In the genomic region with DNA sequence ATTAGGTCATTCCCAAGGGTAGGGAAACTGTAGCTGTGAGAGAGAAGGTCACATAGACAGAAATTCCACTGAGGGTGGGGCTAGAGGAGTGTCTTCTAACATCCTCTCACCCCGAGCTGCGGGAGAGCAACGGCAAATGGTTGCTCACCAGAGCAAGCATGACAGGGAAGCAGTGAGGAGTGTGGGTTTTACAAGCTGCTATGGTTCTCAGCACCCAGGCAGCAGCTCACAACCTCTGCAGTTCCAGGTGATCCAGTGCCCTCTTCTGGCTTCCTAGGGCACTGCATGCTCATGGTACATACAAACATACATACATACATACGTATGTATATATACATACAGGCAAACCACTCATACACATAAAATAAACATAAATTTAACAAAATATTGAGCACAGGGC, we compare ENCODE assay signal across 1 mouse cellular context.
TF ChIP-seq lines count a peak whose summit lies in the region.

No protein-coding gene starts in this region.

TF ChIP-seq in MEL, 35 proteins besides CTCF, POLR2A, EP300 and RAD21:
- TF ChIP-seq NRF1 (IDR thresholded peaks at IDR 0.05; ENCODE audit: insufficient read depth, low read depth, low read length, poor library complexity, severe bottlenecking) (no peak), JUND (IDR thresholded peaks at IDR 0.05; ENCODE audit: low read depth, low read length) (no peak), TBP (IDR thresholded peaks at IDR 0.05; ENCODE audit: low read depth, low read length) (no peak), ETS1 (IDR thresholded peaks at IDR 0.05; ENCODE audit: low read depth, low read length) (no peak), MAFK (IDR thresholded peaks at IDR 0.05; ENCODE audit: borderline replicate concordance, low read depth, low read length) (no peak), TCF12 (IDR thresholded peaks at IDR 0.05; ENCODE audit: low read depth, low read length) (no peak), ELF1 (IDR thresholded peaks at IDR 0.05; ENCODE audit: low read depth, low read length) (no peak), UBTF (IDR thresholded peaks at IDR 0.05; ENCODE audit: borderline replicate concordance, insufficient read depth, low read depth, low read length) (no peak), MYB (IDR thresholded peaks at IDR 0.05; ENCODE audit: low read depth, low read length) (no peak), ZMIZ1 (IDR thresholded peaks at IDR 0.05; ENCODE audit: low read depth, low read length) (no peak), KAT2A (conservative IDR thresholded peaks at IDR 0.05; ENCODE audit: low read depth, low read length) (no peak), BHLHE40 (IDR thresholded peaks at IDR 0.05; ENCODE audit: borderline replicate concordance, low read depth, low read length) (no peak), POLR2AphosphoS2 (IDR thresholded peaks at IDR 0.05; ENCODE audit: low read length) (no peak), MXI1 (IDR thresholded peaks at IDR 0.05; ENCODE audit: low read depth, low read length) (no peak), USF2 (IDR thresholded peaks at IDR 0.05; ENCODE audit: borderline replicate concordance in 1 of 2, insufficient read depth in 1 of 2, low read depth in 1 of 2, low read length in 2 of 2) (no peak), CHD1 (IDR thresholded peaks at IDR 0.05; ENCODE audit: low read depth, low read length) (no peak), MYC (IDR thresholded peaks at IDR 0.05; ENCODE audit: low read depth, low read length) (no peak), E2F4 (IDR thresholded peaks at IDR 0.05; ENCODE audit: borderline replicate concordance, low read depth, low read length) (no peak)
